Mouse (Mus musculus): Measurements from ENCODE around the gene Ift52. TPM values are rescaled to one million over a fixed set of nuclear protein-coding genes. Genes with fewer than 3 reads are reported as not detected.

Gene Ift52
- polyA plus RNA-seq (2012; rRNA removed), result 34.3 and 35.2 TPM in 2 replicates

DNA sequence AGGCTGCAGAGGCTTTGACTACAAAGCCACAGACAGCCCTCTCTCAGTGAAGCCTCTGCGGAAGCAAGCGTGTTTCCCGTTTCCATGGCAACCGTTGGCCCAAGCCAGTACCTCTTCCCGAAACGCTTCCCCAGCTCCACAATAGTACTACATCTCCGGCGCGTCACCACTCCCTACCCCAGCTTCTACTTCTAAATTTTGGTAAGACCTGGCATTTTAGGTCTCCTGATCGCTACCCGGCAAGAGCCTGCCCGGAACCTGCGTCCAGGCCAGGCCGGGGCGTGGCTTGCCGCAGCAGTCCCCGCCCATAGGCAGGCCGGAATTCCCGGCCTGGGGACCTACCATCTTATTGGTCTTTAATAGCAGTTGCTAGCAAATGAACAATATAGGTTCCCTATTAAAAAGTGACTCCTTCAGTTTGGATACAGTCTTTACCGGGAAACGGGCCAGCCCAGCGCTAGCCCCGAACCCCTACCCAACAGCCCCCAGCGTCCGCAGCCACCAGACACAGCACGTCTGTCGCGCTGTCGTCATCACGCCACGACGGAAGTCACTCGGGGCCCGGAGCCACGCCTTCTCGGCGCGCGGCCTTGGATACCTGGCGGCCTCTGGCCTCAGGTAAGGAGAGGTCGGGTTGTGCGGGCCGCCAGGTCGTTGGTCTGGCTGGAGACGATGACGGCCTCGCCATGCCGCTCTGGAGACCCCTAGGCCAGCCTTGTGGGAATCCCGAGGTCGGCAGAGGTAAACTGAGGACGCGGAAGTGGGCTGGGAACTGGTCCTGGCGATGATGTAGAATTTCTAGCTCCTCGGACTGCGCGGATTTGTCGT, at the start of gene Ift52:
Gene Ift52 (plus strand): TSS at position 439 of the 828 bp plus-strand sequence.
- peak; percentile 38 for DNase-seq (ENCODE audit: low read depth)

DNA sequence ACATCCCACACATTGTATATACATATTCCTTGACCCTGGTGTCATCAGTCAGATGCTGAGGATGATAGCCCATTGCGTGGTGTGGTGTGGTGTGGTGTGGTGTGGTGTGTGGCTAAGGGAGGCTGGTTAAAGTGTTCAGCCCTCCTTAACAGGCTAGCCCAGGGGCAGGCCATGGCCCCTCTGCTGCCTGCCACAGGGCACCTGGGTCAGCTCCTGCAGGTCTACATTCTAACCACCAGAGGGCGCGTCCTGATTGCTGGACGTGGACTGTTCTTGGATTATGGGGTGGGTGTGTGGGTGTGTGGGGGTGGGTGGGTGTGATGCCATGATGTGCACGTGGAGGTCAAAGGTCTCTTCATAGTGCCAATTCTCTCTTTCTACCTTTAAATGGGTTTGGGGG, 48.8 kb upstream of the Ift52 start:
- DNase-seq (ENCODE audit: low read depth), result no peak

DNA sequence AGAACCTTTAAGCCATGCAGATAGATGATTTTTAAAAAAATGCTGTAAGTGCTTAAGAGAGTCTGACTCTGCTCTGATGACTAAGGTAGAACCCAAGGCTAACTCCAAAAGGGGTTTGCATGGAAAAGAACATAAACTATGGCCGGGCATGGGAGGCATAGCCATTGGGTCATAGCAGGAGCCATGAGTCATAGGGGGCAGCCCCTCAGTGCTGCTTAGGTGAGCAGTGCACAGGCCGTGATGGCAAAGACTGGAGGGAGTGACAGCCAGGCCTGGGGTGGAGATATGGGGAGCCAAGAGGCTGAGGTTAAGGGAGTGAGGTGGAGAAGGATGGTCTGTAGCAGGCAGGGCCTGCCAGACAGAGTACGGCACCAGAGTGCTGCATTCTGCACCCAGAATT, 48.1 kb upstream of the Ift52 start:
- DNase-seq (ENCODE audit: low read depth), result no peak

DNA sequence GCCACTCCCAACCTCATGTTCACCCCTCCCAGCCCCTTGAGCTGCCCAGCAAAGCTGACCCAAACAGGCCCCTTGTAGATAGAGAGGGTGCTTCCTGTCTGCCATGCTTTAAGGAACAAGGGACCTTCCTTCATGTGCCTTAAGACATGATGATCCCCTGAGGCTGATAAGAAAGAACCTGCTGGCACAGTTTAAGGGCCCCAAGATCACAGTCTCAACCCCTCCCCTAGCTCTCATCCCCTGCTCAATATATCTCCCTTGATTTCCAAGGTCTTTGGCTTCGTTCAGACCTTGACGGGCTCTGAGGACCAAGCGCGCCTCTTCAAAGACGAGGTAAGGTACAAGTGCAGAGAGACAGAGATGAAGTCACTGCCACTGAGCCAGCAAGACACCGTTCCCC, 46.3 kb upstream of the Ift52 start:
- no peak for DNase-seq (ENCODE audit: low read depth)

DNA sequence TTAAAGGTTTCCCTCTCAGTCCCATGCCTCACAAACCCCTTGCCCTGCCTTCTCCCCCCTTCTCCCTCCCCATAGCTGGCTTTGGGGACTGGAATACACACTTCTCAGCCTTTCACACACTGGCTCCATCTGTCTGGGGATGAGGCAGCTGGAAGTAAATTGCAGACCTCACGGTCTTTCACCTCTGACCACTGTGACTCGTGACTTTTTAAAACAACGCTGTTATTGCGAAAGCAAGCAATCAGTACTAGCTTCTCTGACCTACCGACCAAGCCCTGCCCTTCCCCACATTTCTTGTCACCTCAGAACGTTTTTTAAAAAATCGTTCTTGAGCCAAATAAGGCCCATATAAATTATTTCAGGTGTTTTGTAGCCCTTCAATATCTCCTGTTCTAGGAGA, 44.4 kb upstream of the Ift52 start:
- no peak for DNase-seq (ENCODE audit: low read depth)

DNA sequence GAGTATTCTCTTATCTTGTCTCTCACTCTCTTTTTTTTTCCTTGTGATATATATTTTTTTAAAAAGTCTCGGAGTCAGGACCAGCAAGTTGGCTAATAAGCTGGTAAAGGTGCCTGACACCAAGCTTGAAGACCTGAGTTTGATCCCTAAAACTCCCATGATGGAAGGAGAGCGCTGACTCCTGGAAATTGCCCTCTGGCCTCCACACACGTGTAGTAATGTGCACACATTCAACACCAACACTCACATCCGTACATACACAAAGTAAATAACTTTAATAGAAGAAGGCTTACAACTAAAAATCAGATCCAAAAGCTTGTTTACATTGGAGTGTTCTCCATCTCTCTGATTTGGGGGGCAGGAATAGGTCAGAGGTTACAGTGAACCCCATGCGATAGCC, 43.9 kb upstream of the Ift52 start:
- no peak for DNase-seq (ENCODE audit: low read depth)

DNA sequence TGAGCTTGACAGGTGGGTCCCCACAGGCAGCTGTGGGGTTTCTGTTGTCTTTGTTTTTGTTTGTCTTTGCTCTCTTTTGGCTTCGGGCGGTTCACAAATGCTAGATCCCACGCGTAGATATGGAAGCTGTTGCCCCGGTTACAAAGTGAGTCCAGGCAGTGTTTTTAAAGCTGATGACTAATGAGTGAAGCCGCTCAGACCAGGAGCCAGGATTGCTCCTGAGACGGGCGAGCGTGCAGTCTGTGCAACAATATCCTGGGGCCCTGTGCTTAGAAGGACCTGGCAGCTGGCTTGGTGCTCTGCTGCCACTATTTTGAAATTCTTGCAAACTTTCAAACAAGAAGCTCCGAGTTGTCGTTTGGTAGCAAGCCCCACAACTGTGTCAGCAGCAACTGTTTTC, 43.5 kb upstream of the Ift52 start:
- peak; percentile 42 for DNase-seq (ENCODE audit: low read depth)

DNA sequence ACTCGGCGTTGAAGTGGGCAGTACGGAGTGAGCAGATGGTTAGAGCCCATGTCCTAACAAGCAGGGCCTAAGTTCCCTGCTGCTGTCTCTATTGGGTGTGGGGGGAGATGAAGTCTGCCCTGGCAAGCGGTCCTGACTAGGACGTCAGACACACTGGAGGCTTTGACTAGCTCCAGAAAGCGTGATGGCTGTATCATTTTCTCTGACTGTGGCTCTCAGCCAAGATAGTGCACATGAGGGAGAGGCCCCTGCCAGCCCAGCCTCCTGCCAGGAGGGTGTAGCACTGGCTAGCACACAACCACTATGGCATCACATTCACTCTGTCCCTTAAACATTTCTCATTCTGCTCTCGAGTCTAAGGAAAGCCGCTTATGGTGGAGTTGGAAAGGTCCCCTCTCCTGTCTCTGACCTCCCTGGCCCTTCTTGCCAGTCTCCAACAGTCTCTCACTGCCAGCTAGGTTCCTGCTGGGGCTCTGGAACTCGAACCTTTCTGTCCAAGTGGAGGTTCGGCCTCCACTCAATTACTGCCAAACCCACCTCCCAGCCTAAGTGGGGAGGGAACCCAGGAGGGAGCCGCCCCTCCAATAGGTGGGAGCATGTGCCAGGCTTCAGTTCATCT, 41.9 kb upstream of the Ift52 start:
- DNase-seq (ENCODE audit: low read depth), result no peak

DNA sequence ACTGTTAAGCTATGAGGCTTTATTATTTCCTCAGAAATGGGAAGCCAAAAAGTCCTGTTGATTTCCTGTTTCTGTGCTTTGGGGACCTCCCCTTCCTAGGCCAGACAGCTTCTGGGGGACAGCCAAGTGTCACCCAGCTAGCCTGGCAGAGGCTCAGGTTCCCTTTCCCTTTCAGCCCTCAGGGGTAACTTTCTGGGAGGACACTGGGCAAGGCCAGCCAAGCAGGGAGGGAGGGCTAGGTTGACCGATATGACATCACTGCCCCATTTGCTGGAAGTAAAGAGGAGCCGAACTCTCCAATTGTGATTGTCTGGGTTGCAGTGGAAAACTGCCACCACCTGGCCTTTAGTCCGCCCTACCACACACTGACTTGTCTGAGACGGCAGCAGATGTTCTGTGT, 41.2 kb upstream of the Ift52 start:
- no peak for DNase-seq (ENCODE audit: low read depth)

DNA sequence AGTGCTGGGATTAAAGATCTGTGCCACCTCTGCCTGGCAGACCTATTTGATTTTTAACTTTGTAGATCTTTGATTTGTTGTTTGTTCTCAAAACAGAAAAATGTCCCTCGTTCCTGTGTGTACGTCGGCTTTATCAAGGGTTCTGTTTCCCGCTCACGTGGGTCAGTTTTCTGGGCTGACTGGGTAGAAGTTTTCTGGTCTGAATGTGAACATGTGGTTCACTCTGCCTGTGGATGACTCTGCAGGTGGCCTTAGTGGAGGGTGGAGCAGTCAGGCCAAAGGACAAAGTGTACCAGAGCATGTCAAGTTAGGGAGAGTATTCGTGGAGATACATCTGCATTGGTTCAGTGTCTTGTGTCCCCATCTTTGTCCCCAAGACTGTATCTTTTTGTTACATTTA, 32.8 kb upstream of the Ift52 start:
- DNase-seq (ENCODE audit: low read depth), result no peak

DNA sequence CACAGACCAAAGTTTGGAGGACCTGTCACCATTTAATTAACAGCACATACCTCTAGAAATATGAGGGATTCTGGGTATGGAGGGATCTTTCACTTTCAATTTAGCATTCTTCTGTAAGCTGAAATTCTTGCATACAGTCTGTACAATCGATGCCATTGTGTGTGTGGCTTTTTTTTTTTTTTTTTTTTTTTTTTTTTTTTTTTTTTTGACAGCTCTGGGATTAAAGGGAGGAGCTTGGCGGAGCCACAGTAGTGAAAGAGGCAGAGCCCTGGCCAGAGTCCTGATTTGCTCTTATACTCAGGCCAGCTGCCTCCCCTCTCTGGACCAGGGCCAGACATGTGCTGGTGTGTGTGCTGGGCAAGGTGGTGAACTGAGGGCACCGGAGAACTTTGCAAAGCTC, 31.2 kb upstream of the Ift52 start:
- no peak for DNase-seq (ENCODE audit: low read depth)

DNA sequence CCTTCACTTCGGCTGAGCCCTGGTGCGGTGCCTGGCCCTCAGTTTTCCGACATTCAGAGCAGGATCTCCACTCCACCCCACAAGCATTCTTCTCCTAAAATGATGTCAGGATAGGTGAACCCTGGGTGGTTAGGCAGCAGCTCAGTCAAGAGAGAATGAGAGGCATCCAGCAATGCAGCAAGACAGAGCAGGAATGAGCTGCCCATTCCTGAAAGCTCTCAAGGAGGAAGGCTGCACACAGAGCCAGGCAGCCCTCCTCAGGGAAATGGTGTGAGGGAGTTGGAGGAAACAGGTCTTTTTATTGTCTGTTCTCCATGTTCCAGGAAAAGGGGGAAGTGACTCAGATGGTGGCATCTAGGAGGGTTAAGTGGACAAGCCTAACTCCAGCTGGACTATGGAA, 30.4 kb upstream of the Ift52 start:
- no peak for DNase-seq (ENCODE audit: low read depth)

DNA sequence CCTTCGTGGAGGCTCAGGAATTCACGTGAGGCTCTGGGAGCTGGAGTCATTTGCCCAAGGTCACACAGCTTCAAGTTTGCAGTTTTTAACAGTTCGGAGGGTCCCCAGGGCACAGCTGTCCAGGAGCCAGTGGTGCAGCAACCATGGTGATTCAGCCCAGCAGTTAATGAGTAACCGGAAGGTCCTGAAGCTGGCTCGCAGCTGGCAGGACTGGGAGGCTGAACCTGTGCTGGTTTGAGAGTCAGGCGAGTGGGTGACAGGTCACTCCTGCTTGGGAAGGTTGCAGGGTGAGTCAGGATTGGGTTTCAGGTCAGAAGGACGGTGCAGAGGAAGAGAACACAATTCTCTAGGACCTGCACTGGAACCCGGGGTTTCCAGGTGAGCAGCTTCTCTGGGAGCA, 29.9 kb upstream of the Ift52 start, which contains the start of gene Sgk2:
Gene Sgk2 (plus strand): TSS at position 113 of the 400 bp plus-strand sequence.
- no peak for DNase-seq (ENCODE audit: low read depth)

DNA sequence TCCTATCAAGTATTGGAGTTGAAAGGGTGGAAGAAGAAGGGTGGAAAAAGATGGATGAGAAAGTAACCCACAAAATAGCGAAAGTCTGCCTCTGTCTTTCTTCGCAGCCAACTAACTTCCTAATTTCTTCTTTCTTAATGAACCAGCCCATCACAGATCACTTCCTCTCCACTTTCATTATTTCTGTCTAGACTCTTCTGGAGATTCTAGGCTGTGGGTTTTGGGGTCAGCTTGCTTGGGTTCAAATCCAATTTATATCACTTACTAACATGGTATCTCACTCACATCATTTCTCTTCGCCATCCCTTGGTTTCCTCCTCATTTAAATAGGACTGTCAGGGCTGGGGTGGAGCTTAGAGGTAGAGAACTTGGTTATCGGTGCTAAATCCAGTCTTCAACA, 28.9 kb upstream of the Ift52 start:
- no peak for DNase-seq (ENCODE audit: low read depth)

DNA sequence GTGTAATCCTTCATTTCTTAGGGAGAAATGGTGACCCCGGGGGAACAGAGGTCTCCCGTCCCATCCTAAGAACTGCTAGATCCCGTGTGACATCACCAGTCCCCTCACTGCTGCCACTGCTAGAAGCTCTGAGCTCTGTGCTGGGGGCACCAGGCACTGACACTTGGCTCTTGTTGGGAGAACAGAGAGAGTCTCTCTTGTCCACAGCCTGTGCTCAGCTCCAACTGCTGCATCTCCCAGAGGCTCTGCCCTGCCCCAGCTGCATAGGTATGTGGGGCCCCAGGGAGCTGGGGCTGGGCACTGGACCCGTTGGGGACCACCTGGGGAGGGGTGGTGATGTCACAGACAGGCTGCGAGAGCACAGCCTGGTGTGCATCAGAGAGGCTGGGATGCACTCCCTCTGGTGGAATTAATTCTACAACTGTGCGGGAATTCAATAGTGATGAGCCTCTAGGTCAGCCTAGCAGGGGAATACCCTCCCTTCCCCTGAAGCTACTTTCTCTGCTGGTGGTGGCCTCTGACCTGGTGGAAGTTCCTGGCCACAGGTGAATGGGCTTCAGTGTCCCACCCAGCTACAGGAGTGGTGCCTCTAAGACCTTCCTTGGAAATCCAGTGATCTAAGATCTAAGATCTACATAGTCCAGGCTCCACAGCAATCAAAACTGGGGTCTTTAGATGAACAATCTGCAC, 25.6 kb upstream of the Ift52 start:
- DNase-seq (ENCODE audit: low read depth), result no peak

DNA sequence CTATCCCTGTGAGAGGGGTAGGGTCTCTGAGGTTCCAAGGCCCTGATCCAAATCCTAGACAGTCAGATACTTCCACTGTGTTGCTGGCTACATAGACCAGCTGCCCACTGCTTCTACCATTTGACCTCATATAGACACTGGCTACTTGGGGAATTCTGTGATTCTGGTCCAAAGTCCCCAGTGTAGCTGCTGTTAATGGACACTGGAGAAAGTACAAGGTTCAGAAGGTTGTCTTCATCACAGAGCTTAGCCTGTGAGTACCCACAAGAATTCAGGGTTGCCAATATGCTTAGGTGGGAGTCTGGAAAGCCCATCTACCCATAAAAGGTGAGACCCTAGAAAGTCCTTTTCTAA, 25.1 kb upstream of the Ift52 start:
- DNase-seq (ENCODE audit: low read depth), result no peak

DNA sequence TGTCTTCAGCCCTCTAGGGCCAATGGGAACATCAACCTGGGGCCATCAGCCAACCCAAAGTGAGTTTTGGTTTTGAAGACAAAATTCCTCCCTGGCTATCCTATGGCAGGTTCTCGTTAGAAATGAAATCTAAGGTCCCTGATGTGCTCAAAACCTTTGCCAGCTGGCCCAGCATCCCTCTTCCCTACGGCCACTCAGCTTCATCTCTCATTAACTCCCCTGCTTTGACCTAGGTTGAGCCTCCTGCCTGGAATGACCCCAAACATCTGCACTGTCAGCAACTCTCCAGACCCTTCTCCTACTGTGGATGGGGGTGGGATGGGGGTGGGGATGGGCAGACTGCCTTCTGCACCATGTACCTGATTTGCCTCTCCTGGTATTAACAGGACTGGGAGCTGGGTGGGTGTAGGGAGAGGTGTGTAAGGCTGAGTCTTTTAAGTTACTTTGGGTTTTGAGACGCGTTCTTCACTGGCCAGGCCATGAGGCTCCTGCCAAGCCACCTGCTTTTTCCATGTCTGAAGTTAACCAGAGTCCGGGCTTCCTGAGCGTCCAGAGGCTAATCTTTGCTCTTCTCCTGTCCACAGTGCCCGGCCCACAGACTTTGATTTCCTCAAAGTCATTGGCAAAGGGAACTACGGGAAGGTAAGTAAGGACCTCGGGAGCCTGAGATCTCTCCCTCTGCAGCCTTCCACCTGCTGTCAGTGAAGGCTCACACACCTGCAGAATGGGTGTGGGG, 23.1 kb upstream of the Ift52 start:
- no peak for DNase-seq (ENCODE audit: low read depth)

DNA sequence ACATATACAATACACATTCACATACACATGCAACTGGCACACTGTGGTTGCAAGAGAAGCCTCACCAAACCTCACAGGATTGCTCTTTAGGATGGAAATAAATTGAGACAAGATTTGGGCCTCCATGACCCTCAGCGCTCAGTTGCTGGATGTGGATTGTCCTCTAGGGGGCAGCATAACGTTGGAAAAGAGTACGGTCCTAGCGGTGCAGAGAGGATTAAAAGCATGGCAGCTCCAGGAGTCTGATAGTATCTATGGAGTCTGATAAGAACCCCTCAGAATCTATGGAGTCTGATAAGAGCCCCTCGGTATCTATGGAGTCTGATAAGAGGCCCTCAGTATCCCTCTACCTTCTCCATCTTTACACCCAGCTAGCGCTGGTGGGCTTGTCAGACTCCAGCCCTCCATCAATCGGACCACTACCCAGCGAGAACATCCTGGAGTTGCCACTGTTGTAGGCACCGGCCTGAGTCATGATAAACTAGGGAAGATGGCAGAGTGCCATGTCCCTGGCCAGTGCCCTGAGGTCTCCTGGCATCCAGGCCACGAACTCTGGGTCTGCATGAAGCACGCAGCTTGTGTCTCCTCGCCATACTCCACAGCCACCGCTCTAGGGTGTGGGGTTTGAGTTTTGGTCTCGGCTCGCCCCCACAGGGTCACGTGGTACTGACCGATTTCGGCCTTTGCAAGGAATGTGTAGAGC, 18.5 kb upstream of the Ift52 start:
- DNase-seq (ENCODE audit: low read depth), result no peak

DNA sequence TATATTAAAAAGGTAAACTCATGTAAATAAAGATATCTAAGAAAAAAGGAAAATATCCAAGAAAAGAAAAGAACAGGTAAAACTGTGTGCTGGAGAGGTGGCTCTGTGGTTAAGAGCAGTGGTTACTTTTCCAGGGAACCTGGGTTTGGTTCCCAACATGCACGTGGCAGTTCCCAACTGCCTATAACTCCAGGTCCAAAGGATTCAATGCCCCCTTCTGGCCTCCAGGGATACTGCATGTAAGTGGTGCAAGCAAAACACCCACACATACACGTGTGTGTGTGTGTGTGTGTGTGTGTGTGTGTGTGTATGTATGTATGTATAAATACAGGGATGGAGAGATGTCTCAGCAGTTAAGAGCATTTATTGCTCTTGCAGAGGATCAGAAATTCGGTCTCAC, 17.4 kb upstream of the Ift52 start:
- no peak for DNase-seq (ENCODE audit: low read depth)

DNA sequence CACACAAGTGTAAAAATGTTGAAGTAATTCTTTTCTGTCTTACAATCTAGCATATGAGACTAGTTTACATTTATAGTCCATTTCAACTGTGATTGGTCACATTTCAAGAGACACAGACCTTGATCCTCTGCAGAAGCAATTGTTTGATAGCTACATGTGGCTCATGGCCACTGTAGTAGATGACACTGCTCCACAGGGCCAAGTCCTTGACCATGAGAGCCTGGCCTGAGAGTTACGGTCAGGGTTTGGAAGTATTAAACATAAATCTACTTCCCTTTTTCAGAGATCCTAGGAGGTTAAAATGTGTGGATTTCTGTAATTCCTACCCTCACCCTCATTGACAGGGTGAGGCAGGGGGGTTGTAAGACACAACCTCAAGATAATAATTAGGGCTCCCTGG, 16.1 kb upstream of the Ift52 start:
- no peak for DNase-seq (ENCODE audit: low read depth)

DNA sequence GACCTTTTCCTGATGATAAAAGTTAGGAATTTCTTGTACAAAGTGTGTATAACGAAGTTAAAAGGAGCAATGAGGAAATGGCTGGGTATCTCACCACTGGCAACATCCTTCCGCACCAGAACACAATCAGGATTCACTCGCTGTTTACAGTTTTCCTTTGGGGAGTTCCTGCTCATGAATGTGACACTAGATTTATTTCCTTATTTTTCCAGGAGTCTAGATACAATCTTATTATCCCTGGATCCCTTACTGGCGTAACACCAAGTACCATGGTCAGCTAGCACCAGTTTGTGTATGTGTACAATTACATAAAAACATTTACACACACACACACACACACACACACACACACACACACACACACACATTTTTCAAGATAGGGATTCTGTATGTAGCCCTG, 9.9 kb upstream of the Ift52 start:
- no peak for DNase-seq (ENCODE audit: low read depth)

DNA sequence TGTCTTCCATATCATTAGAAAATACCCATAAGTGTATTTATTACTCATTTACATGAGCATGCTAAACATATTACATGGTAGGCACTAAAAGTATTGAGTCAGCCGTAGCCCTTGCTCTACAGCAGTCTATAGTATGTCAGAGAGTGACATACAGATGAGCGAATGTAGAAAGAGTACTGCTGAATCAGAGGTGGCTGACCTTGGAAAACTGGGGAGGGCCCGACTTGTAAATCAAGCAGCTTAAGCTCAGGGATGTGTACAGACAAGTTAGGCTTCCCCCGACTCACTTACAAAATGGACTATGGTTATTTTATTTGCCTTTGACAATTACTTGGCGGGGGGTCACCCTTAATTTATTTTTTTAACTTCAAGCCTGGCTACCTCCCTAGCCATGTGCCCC, 14.1 kb downstream of the Ift52 start:
- no peak for DNase-seq (ENCODE audit: low read depth)
